Mouse (Mus musculus): Measurements from ENCODE around the gene Fcrlb. TPM values are rescaled to one million over a fixed set of nuclear protein-coding genes. Genes with fewer than 3 reads are reported as not detected.
"Not testable (repeated sequence)": the region's sequence is repeated elsewhere in the genome, so short reads cannot be mapped to it uniquely, and the experiment has no call there.

Fcrlb gene
- under 1 TPM in 1 of 2 experiments, not detected in 1; 0.35 TPM for total RNA-seq (2021)
- long read RNA-seq, experiment 1, partial matches to known transcripts: 0 of 1 reads
- long read RNA-seq, experiment 1, other reads (novel, unspliced or antisense): 1 of 1 reads
- long read RNA-seq, experiment 2, partial matches to known transcripts: 1 of 1 reads
- long read RNA-seq, experiment 2, other reads (novel, unspliced or antisense): 0 of 1 reads

DNA sequence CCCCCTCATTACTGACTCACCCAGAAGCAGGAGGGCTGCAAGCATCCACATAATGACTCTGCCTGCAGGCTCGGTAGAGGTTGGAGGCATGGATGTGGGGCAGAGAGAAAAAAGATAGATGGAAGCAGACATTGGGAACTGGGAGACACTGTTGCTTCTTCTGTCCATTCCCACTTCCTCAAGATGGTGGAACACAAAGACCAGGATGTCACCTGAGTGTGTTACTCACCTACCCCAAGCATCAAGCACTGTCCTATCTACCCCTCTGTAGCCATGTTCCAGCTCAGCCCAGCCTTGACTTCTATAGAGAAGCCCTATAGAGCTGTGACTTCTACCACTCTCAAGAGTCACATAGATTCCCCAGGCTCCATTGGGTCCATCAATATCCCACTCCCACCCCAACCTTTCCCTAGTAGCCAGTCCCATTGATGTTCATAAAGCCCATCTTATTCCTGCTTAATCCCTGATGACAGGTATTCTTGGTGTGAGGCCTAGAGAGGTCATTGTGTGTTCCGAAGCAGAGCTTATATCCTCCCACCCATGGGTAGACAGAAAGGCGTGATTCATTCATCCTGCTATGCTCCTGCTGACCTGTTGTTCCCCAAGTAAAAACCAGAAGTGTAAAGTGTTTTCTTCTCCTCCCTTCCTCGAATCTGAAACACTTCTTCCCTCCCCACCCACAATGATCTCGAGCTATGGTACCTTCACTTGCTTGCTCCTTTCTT is at the start of gene Fcrlb:
Gene Fcrlb, minus strand, starts transcription at position 51 of the 725 bp plus-strand sequence.
- no peak for DNase-seq (ENCODE audit: low spot score in 2 of 2)

DNA sequence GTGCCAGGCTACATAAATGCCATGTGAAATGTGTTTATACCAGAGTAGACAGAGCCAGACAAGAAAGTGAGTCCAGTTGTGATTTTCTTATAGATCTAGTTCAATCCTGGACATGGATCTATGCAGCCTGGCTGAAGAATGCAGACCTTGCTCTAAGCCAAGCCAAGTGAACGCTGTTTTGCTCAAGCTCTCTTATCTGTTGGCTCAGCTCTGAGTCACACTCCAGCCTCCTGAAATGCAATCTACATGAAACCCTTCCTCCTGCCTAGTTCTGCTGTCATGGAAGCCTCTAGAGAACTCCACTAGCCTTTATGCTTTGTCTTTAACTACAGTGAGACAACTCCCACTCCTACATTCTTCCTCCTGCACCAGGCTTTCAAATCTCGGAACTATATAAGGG is 49.6 kb upstream of the Fcrlb start:
- no peak for DNase-seq (ENCODE audit: low spot score in 2 of 2)

DNA sequence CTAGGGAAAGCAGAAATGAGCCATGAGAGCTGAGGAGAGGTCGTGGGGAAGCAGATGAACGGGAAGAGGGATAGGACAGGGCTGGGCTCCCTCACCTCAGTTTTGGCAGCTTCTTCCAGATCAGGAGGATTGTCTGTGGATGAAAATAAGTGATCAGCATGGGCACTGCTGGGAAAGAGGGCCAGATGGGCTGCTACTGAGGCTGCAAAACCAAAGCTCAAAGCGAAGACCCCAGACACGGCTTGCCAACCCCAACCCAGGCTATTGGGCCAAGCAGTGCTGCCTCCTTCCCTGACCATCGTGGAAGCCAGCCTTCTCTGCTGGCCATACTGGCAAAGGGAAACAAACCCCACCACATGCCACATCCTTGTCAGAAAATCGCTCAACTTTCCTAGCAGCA is 48.4 kb upstream of the Fcrlb start:
- DNase-seq (ENCODE audit: low spot score in 2 of 2): no peak

DNA sequence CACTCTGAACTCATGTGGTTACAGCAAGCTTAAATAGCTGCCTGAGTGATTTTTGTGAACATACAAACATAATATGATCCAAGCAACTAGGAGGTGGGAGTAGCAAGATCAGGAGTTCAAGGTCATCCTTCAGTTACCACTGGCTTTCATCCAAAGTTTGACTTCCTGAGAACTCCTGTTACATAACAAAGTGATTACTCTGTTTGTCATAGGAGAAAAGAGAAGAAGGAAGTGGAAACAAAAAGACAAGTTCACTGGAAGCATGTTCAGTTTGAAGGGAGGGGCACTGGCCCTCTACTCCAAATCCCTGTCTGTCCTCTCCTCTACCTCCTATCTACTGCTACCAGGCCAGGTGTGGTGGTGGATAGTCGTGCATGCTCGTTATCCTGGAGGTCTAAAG is 47.0 kb upstream of the Fcrlb start:
- DNase-seq (ENCODE audit: low spot score in 2 of 2): no peak

DNA sequence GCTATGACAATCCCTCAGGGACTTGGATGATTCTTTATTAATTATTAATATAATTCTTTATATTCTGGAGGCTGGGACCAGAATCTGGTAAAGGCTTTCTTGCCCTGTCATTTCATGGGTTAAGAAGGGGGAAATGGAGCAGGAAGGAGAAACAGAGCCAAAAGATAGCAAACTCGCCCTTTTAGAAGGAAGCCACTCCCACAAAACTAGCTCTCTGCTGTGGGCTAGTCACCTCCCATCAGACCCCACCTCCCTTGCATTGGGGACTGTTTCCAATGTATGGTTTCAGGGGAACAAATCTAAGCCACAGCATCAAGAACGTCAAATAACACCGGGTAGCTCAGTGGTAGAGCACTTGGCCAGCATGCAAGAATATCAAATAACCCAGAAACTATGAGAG is 45.5 kb upstream of the Fcrlb start:
- DNase-seq (ENCODE audit: low spot score in 2 of 2): no peak

DNA sequence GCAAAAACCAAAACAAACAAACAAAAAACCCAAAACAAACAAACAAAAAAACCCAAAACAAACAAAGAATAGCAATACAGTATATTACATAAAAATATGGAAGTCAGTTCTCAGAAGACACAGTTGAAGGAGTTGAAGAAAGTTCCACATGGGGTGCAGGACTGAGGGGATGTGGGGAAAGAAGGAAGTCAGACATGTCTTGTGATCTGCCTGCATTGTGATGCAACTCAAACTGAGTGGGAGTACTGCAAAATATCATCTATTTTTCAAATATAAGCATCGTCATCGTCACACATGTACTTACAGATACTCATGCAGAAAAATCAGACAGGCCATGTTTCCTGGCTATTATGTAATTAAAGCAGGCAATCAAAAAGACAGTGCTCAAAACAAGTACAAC is 40.5 kb upstream of the Fcrlb start:
- no peak for DNase-seq (ENCODE audit: low spot score in 2 of 2)

DNA sequence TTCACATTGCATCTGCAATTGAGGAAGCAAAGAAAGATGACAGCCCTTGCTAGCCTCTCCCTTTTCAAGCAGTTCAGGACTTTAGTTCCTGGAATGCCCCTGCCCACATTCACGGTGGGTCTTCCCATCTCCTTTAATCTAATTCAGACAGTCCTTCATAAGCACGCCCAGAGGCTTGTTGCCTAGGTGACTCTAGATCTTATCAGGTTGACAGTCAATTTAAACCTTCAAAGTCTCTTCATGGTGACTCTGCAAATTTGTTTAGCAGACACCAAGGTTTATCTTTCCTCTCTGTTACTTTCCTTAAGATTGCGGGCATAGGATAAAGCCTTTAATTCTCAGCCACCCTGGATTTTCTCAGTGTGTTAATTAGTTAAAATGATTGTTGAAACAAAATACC is 38.0 kb upstream of the Fcrlb start:
- DNase-seq (ENCODE audit: low spot score in 2 of 2): no peak

DNA sequence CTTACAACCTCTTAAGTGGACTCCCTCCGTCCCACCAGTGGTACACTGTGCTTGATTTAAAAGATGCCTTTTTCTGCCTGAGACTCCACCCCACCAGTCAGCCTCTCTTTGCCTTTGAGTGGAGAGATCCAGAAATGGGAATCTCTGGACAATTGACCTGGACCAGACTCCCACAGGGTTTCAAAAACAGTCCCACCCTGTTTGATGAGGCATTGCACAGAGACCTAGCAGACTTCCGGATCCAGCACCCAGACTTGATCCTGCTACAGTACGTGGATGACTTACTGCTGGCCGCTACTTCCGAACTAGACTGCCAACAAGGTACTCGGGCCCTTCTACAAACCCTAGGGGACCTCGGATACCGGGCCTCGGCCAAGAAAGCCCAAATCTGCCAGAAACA is 32.2 kb upstream of the Fcrlb start:
- DNase-seq (ENCODE audit: low spot score in 2 of 2): not testable (repeated sequence)

DNA sequence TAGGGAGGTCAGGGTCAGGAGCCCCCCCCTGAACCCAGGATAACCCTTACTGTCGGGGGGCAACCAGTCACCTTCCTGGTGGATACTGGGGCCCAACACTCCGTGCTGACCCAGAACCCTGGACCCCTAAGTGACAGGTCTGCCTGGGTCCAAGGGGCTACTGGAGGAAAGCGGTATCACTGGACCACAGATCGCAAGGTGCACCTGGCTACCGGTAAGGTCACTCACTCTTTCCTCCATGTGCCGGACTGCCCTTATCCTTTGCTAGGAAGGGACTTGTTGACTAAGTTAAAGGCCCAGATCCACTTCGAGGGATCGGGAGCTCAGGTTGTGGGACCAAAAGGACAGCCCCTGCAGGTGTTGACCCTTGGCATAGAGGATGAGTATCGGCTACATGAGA is 31.4 kb upstream of the Fcrlb start:
- not testable (repeated sequence) for DNase-seq (ENCODE audit: low spot score in 2 of 2)

DNA sequence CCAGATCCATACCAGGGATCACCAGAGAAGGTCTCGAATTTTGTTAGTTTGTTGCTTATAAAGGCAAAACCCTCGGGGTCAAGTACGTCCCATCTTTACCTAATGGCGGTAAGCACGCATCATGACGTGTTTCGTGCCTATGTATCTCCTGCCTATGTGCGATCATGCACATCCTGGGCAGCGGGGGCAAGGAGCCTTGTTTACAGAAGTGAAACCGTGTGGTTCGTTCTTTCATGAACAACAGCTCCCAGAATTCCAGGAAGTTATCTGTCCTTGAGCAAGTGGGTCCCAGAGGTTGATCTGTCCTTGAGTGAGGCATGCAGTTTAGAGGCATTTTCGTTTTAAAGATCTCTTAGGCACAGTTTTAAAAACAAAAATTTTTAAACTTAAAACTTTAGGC is 26.5 kb upstream of the Fcrlb start:
- no peak for DNase-seq (ENCODE audit: low spot score in 2 of 2)

DNA sequence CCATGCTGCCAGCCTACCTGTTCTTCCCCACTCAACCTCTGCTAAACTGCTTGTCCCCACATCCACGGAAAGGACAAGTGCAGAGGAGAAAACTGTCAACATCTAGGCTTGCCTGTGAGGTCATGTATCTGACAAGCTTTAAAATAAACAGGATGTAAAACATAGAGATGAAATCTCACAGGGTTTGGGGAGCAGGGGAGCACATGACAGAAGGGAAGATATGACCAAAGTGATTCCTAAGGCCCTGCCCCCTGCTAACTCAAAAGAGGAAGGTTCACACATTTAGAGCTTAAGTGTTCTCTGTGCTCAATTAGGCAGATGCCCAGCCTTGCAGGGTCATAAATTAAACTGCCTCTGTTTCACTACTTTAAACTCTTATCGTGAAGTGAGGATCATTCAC is 21.6 kb upstream of the Fcrlb start:
- DNase-seq (ENCODE audit: low spot score in 2 of 2): no peak

DNA sequence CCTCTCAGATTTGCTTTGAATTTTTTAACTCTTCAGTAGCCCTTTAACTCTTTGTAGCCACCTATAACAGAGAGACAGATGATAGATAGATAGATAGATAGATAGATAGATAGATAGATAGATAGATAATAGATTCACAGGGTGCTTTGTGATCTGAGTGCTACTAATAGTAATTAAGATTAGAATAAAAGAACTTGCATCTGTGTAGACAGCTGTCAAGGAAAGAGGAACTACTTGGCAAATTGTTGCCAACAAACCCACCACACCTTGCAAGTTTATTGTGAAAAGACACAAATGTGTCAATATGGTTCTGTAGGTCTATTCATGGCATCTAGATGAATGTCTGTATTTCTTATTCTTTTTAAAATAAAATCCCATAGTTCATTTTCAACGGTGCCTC is 21.2 kb upstream of the Fcrlb start:
- no peak for DNase-seq (ENCODE audit: low spot score in 2 of 2)

DNA sequence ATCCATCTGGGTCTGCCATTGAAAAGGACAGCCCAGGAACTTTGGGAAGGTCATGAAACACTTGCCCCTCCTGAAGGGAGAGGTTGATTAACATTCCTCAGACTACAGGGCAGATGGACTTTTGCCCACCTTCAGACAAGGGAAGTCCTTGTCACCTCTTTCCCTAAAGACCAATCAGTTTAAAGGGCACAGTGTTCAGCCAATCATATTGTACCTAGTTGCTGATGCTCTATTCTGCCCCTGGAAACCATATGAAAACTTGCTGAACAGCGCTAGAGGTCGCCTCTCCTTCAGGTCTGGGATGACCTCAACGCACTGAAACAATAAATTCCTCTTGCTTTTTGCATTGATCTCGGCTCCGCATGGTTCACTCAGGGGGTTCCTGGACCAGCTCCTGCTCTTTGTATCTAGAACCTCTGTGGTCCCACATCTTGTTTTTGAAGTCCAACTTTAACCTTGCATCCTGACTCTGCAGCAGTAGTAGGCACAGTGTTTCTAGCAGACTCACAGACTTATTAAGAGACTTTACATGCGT is 20.7 kb upstream of the Fcrlb start:
- DNase-seq (ENCODE audit: low spot score in 2 of 2): no peak

DNA sequence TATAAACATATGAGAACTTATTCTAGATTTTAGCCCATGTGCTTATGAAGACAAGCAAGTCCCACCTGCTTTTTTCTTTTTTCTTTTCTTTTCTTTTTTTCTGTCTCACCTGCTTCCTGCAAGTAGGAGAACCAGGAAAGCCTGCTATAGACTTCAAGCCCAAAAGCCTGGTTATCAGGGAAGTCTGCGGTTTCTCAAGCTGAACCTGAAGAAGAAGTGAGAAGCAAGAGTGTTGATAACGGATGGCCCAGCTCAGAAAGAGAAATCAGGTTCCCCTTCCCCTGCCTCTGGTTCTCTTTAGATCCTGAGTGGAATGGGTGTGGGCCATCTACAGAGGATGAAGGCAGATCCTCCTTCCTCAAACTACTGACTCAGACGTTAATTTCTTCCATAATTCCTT is 19.3 kb upstream of the Fcrlb start:
- no peak for DNase-seq (ENCODE audit: low spot score in 2 of 2)

DNA sequence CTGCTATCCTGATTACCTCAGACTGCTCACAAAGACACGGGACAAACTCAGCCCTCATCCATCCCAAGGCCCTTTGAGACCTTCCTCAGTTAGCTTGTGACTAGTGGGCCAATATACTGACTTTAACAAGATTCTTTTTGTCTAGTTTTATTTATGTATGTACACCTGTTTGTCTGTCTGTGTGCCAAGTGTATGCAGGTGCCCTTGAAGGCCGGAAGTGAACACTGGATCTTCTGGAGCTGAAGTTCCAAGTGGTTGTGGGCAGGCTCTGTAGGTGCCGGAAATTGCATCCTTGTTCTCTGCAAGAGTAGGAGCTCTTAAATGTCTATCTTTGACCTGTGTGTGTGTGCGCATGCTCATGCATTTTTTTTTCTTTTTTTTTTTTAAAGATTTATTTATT is 16.5 kb upstream of the Fcrlb start:
- no peak for DNase-seq (ENCODE audit: low spot score in 2 of 2)

DNA sequence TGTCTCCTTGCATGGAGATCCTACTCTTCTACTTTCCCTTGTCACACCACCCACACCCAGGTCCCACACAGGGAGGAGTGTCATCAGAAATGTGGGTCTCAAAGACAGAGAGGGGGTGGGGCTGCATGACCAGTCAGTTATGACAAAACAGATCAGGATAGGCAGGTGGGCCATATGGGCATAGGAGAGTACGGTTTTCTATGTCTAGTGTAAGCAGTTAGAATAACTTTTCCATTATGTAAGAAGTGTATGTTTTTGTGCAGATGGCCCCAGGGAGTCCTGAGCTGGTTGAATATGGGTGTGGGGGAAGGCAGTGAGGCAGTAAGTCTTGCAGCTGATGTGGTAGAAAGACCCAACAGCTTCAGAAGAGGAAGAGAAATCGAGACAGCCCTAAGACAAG is 15.7 kb upstream of the Fcrlb start:
- DNase-seq (ENCODE audit: low spot score in 2 of 2): no peak

DNA sequence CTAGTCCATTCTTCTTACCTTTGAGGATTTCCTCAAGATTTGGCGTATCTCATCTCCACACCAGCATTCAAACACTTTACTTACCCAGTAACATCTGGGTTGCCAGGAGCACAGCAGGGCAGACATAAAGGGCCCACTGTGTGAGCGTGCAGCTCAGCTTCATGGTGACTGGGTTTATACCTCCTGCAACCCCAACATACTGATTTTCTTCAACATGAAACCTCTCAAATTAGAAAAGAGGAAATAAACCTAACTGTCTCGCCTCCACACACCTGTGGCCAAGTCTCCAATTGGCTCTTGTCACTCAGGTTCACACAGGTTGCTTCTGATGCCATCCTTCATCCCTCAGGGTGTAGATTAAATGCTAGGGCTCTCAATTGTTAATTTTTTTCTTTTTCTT is 14.6 kb upstream of the Fcrlb start, which contains the start of gene Fcrla:
Gene Fcrla, minus strand, starts transcription at position 206 of the 400 bp plus-strand sequence.
- no peak for DNase-seq (ENCODE audit: low spot score in 2 of 2)

DNA sequence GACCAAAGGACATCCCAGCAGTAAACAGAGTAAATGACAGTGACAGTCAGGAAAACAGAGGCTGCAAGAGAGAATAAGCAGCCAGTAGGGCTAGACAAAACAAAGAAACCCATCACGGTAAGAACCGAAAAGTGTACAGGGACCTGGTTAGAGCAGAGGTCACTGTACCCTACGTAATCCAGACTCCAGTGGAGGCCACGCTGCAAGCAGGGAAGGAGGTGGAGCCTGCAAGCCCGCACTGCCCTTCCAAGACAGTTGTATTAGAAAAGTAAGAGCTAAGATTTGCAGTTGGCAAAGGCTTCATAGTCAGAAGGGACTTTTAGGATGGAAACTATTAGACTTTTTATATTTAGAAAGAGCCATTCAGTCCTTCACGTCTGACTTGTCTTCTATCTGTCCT is 14.2 kb upstream of the Fcrlb start:
- no peak for DNase-seq (ENCODE audit: low spot score in 2 of 2)

DNA sequence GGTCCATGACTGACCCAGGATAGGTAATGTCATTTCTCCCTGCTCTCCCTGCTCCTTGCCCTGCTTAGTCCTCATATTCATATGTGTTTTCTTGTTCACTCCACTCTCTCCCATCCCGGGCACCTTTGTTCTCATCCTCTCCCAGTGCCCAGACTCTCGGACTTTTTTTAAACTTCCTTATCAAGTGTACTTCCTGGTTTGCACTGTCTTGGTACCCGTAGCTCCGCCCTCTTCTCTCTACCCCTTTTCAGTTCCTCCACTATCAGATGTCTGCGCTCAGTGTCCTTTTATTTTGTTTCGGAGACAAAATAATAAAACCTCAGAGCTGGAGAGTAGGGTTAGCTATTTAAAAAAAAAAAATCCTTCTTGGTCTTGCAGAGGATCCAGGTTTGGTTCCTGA is 11.7 kb upstream of the Fcrlb start:
- no peak for DNase-seq (ENCODE audit: low spot score in 2 of 2)

DNA sequence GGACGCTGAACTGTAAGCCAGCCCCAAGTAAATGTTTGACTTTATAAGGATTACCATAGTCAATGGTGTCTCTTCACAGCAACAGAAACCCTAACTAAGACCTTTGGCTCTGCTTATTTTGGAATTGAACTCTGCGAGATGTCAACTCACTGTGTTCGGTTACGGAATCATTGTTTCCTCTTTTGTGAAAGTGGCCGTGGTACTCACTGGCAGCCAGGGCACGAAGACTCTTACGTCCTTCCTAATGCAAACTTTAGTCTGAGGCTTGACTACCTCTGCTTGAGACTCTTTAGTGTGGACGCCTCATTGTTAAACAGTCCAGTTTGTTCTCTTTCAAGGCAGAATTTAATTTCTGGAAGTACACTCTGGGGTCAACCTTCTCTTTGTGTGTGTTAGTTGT is 6.6 kb upstream of the Fcrlb start:
- DNase-seq (ENCODE audit: low spot score in 2 of 2): no peak

DNA sequence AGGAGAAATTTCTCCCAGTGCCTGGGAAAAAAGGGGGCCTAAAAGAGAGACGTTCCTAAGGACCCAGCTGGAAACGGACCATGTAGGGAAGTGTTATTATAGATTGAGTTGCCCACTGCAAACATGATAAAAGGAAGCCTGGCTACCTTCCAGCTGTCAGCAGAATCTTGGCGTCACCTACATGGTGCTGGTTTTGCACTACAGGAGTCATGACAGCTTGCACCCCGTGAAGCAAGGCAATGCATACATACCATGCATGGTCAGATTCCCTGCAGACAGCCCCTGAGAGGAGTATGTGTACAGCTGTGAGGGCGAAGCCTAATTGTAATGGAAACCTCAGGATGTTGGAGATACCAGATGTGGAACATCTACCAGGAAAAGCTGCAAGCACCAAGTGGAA is 2.9 kb upstream of the Fcrlb start:
- DNase-seq (ENCODE audit: low spot score in 2 of 2): no peak

DNA sequence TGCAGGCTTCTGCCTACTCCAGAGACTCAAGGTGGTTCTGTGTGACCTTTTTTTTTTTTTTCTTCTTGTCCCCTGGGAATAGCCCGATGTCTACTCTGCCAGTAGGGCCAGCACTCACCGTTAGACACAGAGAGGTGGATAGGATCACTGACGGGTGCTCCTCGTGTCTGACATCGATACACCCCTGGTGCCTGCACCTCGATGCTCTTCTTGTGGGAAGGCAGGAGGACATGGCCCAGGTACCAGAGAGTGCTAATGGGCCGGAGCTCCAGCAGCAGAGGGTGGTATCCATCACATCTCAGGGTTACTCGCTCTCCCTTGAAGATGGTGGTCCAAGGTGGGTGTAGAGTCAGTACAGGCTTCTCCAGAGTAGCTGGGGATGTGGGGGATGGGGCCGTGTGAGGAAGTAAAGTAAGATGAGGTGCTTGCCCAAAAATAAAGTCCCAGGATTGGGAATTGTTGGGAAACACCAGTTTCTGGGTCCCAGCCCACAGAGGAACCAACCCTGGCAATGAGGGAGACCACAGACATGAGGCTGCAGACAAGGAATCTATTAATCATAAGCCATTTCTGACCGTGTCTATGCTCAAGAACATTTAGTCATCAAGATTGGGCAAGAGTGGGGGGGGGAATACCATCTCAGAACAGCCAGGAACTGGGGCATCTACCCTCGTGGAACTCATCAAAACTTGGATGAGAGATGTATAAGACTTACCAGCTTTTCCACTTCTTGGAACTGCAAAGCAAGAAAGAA is 657 bp downstream of the Fcrlb start:
- no peak for DNase-seq (ENCODE audit: low spot score in 2 of 2)

Data from layer of hippocampus, postnatal 14 days (tissue).